12 mouse cellular contexts compared by ENCODE assay signal in genomic region chr1:86614269-86614668, GRCm38 (mm10). TPM values are rescaled to one million over a fixed set of nuclear protein-coding genes. Genes with fewer than 3 reads are reported as not detected.
DNase-seq lines count a peak whose midpoint lies in the region; ATAC-seq and TF ChIP-seq lines count a peak whose summit lies in the region.
"Had no signal": no experiment of that assay in that cellular context is flagged by ENCODE, and none has a peak within 500 bp of the region (broad histone marks: within the 10 kb centered on the region; RNA-seq: fewer than 3 reads in every experiment).

No protein-coding gene starts in this region.

- peak; percentile 20; the same call in 1 of the 2 replicates for TF ChIP-seq CTCF in brain, embryonic 14.5 days (IDR thresholded peaks at IDR 0.05; ENCODE audit: borderline replicate concordance, extremely low read depth, insufficient read depth, insufficient read length)
- no peak for TF ChIP-seq CTCF in thymus, adult 2 months (IDR thresholded peaks at IDR 0.05; ENCODE audit: borderline replicate concordance, control insufficient read depth, extremely low read depth, insufficient read depth, low read length, poor library complexity)

- no peak for ATAC-seq in hindbrain, embryonic 14.5 days (ENCODE audit: low FRiP score)
- no peak for ATAC-seq in hindbrain, embryonic 12.5 days (ENCODE audit: low FRiP score)
- ATAC-seq in midbrain, embryonic 14.5 days (ENCODE audit: low FRiP score, low TSS enrichment) = no peak
- ATAC-seq in midbrain, embryonic 11.5 days (ENCODE audit: low FRiP score) = no peak
- no peak for ATAC-seq in erythroblast, adult 5-6 weeks (replicated peaks; ENCODE audit: low FRiP score, poor library complexity, severe bottlenecking)

- no peaks in the 10 kb centered on the region for H3K27me3 ChIP-seq in hindbrain, embryonic 14.5 days (ENCODE audit: control insufficient read depth, insufficient read depth, low read length)
- H3K27me3 ChIP-seq in hindbrain, embryonic 12.5 days = no peaks in the 10 kb centered on the region
- no peaks in the 10 kb centered on the region for H3K27me3 ChIP-seq in midbrain, embryonic 14.5 days (ENCODE audit: control insufficient read depth, insufficient read depth, low read length)
- no peaks in the 10 kb centered on the region for H3K27me3 ChIP-seq in midbrain, embryonic 11.5 days (ENCODE audit: control insufficient read depth, insufficient read depth, low read length)
- no peaks in the 10 kb centered on the region for H3K27me3 ChIP-seq in thymus, adult 2 months (ENCODE audit: control insufficient read depth, insufficient read depth, low read length)
- H3K27me3 ChIP-seq: limb, embryonic 12.5 days had no signal

- no peak overlapping the region for H3K4me2 ChIP-seq in hindbrain, embryonic 14.5 days (replicated peaks)
- no peak overlapping the region for H3K4me2 ChIP-seq in hindbrain, embryonic 12.5 days (replicated peaks)
- no peak overlapping the region for H3K4me2 ChIP-seq in midbrain, embryonic 14.5 days (ENCODE audit: low read length)
- no peak overlapping the region for H3K4me2 ChIP-seq in midbrain, embryonic 11.5 days
- H3K4me2 ChIP-seq: limb, embryonic 12.5 days had no signal

- DNase-seq in hindbrain, embryonic 14.5 days (ENCODE audit: low spot score) = peak; percentile 73
- DNase-seq in midbrain, embryonic 14.5 days = peak; percentile 81
- DNase-seq in midbrain, embryonic 11.5 days (ENCODE audit: low spot score, missing footprints) = no peak
- peak; percentile 54 for DNase-seq in brain, embryonic 14.5 days (ENCODE audit: low read depth)
- DNase-seq in retina, embryonic 14.5 days (ENCODE audit: low spot score) = peak; percentile 73
- DNase-seq in thymus, adult 2 months = no peak
- DNase-seq: adrenal gland, adult 8-10 months; heart, postnatal 4 days had no signal

- no peak for TF ChIP-seq POLR2A in brain, embryonic 14.5 days (IDR thresholded peaks at IDR 0.05; ENCODE audit: borderline replicate concordance, extremely low read depth, insufficient read depth, insufficient read length, poor library complexity, severe bottlenecking)
- TF ChIP-seq POLR2A in thymus, adult 2 months (IDR thresholded peaks at IDR 0.05; ENCODE audit: control insufficient read depth, extremely low read depth, insufficient read depth, low read length, poor library complexity) = no peak

- no peak overlapping the region for H3K4me3 ChIP-seq in hindbrain, embryonic 14.5 days (replicated peaks; ENCODE audit: low read length)
- H3K4me3 ChIP-seq in hindbrain, embryonic 12.5 days = no peak overlapping the region
- H3K4me3 ChIP-seq in midbrain, embryonic 14.5 days (replicated peaks; ENCODE audit: low read depth, low read length) = no peak overlapping the region
- H3K4me3 ChIP-seq in midbrain, embryonic 11.5 days (ENCODE audit: low read depth, low read length) = no peak overlapping the region
- H3K4me3 ChIP-seq in thymus, adult 2 months (ENCODE audit: control insufficient read depth, insufficient read depth, low read length) = no peak overlapping the region
- H3K4me3 ChIP-seq: limb, embryonic 12.5 days had no signal

- no peak overlapping the region for H3K9ac ChIP-seq in hindbrain, embryonic 14.5 days
- no peak overlapping the region for H3K9ac ChIP-seq in hindbrain, embryonic 12.5 days
- no peak overlapping the region for H3K9ac ChIP-seq in midbrain, embryonic 14.5 days (replicated peaks; ENCODE audit: low read length)
- H3K9ac ChIP-seq in midbrain, embryonic 11.5 days (ENCODE audit: low read length) = no peak overlapping the region
- H3K9ac ChIP-seq: limb, embryonic 12.5 days had no signal

- no peak overlapping the region for H3K27ac ChIP-seq in hindbrain, embryonic 14.5 days
- H3K27ac ChIP-seq in hindbrain, embryonic 12.5 days = no peak overlapping the region
- H3K27ac ChIP-seq in midbrain, embryonic 14.5 days (replicated peaks; ENCODE audit: low read depth, low read length) = no peak overlapping the region
- H3K27ac ChIP-seq in midbrain, embryonic 11.5 days (ENCODE audit: low read depth, low read length) = no peak overlapping the region
- no peak overlapping the region for H3K27ac ChIP-seq in thymus, adult 2 months (ENCODE audit: control insufficient read depth, insufficient read depth, low read length)
- H3K27ac ChIP-seq: limb, embryonic 12.5 days had no signal

- no peaks in the 10 kb centered on the region for H3K9me3 ChIP-seq in hindbrain, embryonic 14.5 days (ENCODE audit: control insufficient read depth, low read length)
- no peaks in the 10 kb centered on the region for H3K9me3 ChIP-seq in hindbrain, embryonic 12.5 days (replicated peaks)
- no peaks in the 10 kb centered on the region for H3K9me3 ChIP-seq in midbrain, embryonic 14.5 days (ENCODE audit: control insufficient read depth, low read length)
- no peaks in the 10 kb centered on the region for H3K9me3 ChIP-seq in midbrain, embryonic 11.5 days (ENCODE audit: control insufficient read depth, low read length)
- H3K9me3 ChIP-seq: limb, embryonic 12.5 days had no signal

- H3K36me3 ChIP-seq in hindbrain, embryonic 14.5 days (replicated peaks; ENCODE audit: control insufficient read depth, insufficient read depth) = peaks cover 18% of the 10 kb centered on the region
- H3K36me3 ChIP-seq in hindbrain, embryonic 12.5 days = peaks cover 14% of the 10 kb centered on the region
- peaks cover under 1% of the 10 kb centered on the region; the same call in 1 of the 2 replicates for H3K36me3 ChIP-seq in midbrain, embryonic 14.5 days (ENCODE audit: control insufficient read depth, insufficient read depth, low read length)
- no peaks in the 10 kb centered on the region for H3K36me3 ChIP-seq in midbrain, embryonic 11.5 days (ENCODE audit: control insufficient read depth, insufficient read depth, low read length)
- H3K36me3 ChIP-seq in thymus, adult 2 months (ENCODE audit: control insufficient read depth, insufficient read depth, low read length) = no peaks in the 10 kb centered on the region

- H3K4me1 ChIP-seq in hindbrain, embryonic 14.5 days (replicated peaks; ENCODE audit: control insufficient read depth, insufficient read depth, low read length) = no peaks in the 10 kb centered on the region
- H3K4me1 ChIP-seq in hindbrain, embryonic 12.5 days = no peaks in the 10 kb centered on the region
- no peaks in the 10 kb centered on the region for H3K4me1 ChIP-seq in midbrain, embryonic 14.5 days (ENCODE audit: control insufficient read depth, insufficient read depth, low read length)
- H3K4me1 ChIP-seq in midbrain, embryonic 11.5 days (ENCODE audit: control insufficient read depth, insufficient read depth, low read length) = no peaks in the 10 kb centered on the region
- no peaks in the 10 kb centered on the region for H3K4me1 ChIP-seq in thymus, adult 2 months (replicated peaks; ENCODE audit: control insufficient read depth, insufficient read depth, low read length)
- H3K4me1 ChIP-seq: limb, embryonic 12.5 days had no signal

RNA-seq across cellular contexts. Expression of gene Cops7b, which starts 31.6 kb away (rescaled TPM):
- polyA plus RNA-seq in hindbrain, embryonic 14.5 days (2014; fragmentation: Nextera tagmentation; extraction: Ambion mirVana) = 50.5 and 55.3 TPM in 2 replicates
- polyA plus RNA-seq in hindbrain, embryonic 12.5 days (2016; fragmentation: Nextera tagmentation; extraction: Ambion mirVana) = 60.2 and 60.6 TPM in 2 replicates
- polyA plus RNA-seq in midbrain, embryonic 14.5 days (2014; fragmentation: Nextera tagmentation; extraction: Ambion mirVana) = 55.6 and 56.7 TPM in 2 replicates
- 54.1 and 54.8 TPM in 2 replicates for polyA plus RNA-seq in midbrain, embryonic 11.5 days (2014; fragmentation: Nextera tagmentation; extraction: Ambion mirVana)
- 69.7 and 89.0 TPM in 2 replicates for polyA plus RNA-seq in brain, embryonic 14.5 days (2012; rRNA removed)
- total RNA-seq in erythroblast, adult 5-6 weeks (2015; ENCODE audit: low replicate concordance) = 4.6 and 6.1 TPM in 2 replicates
- 2.6 and 5.6 TPM in 2 replicates for total RNA-seq in erythroblast, adult 5-6 weeks (2017; ENCODE audit: low replicate concordance)
- 61.2 and 67.6 TPM in 2 replicates for polyA plus RNA-seq in thymus, adult 2 months (2012; rRNA removed)

RNA-seq across cellular contexts. Expression of gene Pde6d, which starts 31.8 kb away (rescaled TPM):
- polyA plus RNA-seq in hindbrain, embryonic 14.5 days (2014; fragmentation: Nextera tagmentation; extraction: Ambion mirVana) = 96.6 and 112 TPM in 2 replicates
- polyA plus RNA-seq in hindbrain, embryonic 12.5 days (2016; fragmentation: Nextera tagmentation; extraction: Ambion mirVana) = 93.7 and 100 TPM in 2 replicates
- polyA plus RNA-seq in midbrain, embryonic 14.5 days (2014; fragmentation: Nextera tagmentation; extraction: Ambion mirVana) = 89.1 and 99.2 TPM in 2 replicates
- 94.3 and 98.3 TPM in 2 replicates for polyA plus RNA-seq in midbrain, embryonic 11.5 days (2014; fragmentation: Nextera tagmentation; extraction: Ambion mirVana)
- polyA plus RNA-seq in brain, embryonic 14.5 days (2012; rRNA removed) = 82.9 and 89.6 TPM in 2 replicates
- 6.9 and 20.5 TPM in 2 replicates for total RNA-seq in erythroblast, adult 5-6 weeks (2015; ENCODE audit: low replicate concordance)
- total RNA-seq in erythroblast, adult 5-6 weeks (2017; ENCODE audit: low replicate concordance) = 2.9 and 3.7 TPM in 2 replicates
- 19.9 and 23.4 TPM in 2 replicates for polyA plus RNA-seq in thymus, adult 2 months (2012; rRNA removed)

RNA-seq across cellular contexts. Expression of gene Nppc, which starts 56.1 kb away (rescaled TPM):
- polyA plus RNA-seq in hindbrain, embryonic 14.5 days (2014; fragmentation: Nextera tagmentation; extraction: Ambion mirVana) = 16.3 and 18.1 TPM in 2 replicates
- polyA plus RNA-seq in hindbrain, embryonic 12.5 days (2016; fragmentation: Nextera tagmentation; extraction: Ambion mirVana) = 14.7 and 16.0 TPM in 2 replicates
- 1.8 and 1.9 TPM in 2 replicates for polyA plus RNA-seq in midbrain, embryonic 14.5 days (2014; fragmentation: Nextera tagmentation; extraction: Ambion mirVana)
- 0.86 and 0.99 TPM in 2 replicates for polyA plus RNA-seq in midbrain, embryonic 11.5 days (2014; fragmentation: Nextera tagmentation; extraction: Ambion mirVana)
- polyA plus RNA-seq in brain, embryonic 14.5 days (2012; rRNA removed) = 3.2 and 6.3 TPM in 2 replicates
- not detected in 2 replicates for total RNA-seq in erythroblast, adult 5-6 weeks (2015; ENCODE audit: low replicate concordance)
- total RNA-seq in erythroblast, adult 5-6 weeks (2017; ENCODE audit: low replicate concordance) = not detected in 2 replicates
- polyA plus RNA-seq in thymus, adult 2 months (2012; rRNA removed) = 0.89 and 1.2 TPM in 2 replicates
- total RNA-seq: adrenal gland, adult 8-10 months; neutrophil, adult 5-6 weeks had no signal

Comparison
In these comparisons a context has a peak if more than half of its experiments do, and no peak if none do; other contexts are left out.
1. DNase-seq: peak in hindbrain, embryonic 14.5 days (single experiment), midbrain, embryonic 14.5 days (single experiment), brain, embryonic 14.5 days (single experiment) and retina, embryonic 14.5 days (single experiment); none in midbrain, embryonic 11.5 days (single experiment) and thymus, adult 2 months (single experiment).